Mouse (Mus musculus) olfactory bulb, adult 2 months (tissue): ENCODE data around the gene Fap.

ENCODE experiments used
- CTCF ChIP-seq: fragments of 200-500 bp; IDR thresholded peaks from 2 replicates; pipeline ENCODE4 v1.5.1; 2012; ENCODE audit warnings: low read depth, mild to moderate bottlenecking, low read length, moderate library complexity; ENCODE audit not compliant: insufficient read depth
- POLR2A ChIP-seq: fragments of 200-500 bp; IDR thresholded peaks from 2 replicates; pipeline ENCODE4 v1.6.1; 2012; ENCODE audit warnings: mild to moderate bottlenecking, low read depth, low read length, moderate library complexity; ENCODE audit not compliant: insufficient read depth

GRCm38 (mm10) chr2:62462174-62462573, 111.7 kb downstream of the Fap start:
- TF ChIP-seq CTCF (no peak), POLR2A (no peak)
